Mouse (Mus musculus): ENCODE measurements around the gene Zfp420. TPM values are rescaled to one million over a fixed set of nuclear protein-coding genes. Genes with fewer than 3 reads are reported as not detected.

Zfp420 gene
- total RNA-seq (2014; fragmentation: Nextera tagmentation) (8.8 and 11.3 TPM in 2 replicates), total RNA-seq (2017) (4.5 and 5.2 TPM in 2 replicates), polyA plus RNA-seq (2012) (0.24 and 0.36 TPM in 2 replicates)

DNA sequence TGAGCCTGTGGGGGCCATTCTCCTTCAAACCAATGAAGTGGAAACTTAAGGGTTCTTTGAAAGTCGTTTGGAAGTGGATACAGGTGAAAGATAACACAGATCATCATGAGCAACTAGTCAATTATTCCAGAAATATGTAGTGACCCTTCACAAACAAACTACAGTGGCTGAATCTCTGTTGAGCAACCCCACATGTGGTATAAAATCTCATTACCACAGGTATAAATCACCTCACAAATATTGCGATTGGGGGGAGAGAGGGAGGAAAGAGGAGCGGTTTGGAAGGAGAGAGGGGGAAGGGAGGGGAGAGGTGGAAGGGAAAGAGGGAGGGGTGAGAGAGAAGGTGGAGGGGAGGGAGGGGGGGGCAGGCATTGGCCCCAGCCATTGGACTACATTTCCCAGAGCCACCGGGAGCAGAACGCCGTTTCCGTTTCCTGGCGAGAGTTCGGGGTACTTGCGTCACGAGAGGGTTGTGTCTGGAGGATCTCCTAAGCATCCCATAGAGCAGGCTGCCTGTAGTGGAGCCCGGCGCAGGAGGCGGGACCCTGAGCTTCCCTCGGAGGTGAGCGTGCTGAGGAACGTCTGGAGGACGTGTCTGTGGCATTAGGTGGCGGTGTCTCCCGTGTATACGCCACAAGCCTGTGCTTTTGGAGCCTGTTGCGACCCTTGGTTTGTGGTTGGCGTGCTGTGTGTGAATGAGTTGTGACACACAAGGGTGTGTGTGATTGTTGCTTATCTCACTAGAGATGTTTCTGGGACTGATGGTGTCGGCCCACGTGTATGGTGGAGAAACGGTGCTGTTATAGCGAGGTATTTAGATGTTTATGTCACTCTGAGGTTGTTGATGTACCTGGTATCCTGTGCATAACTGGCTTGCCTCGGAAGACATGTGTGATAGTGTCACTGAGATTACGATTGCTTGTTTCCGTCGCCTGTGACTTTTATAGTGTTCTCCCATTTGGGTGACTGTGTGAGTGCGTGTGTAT lies at the start of gene Zfp420:
TSS of gene Zfp420 (plus strand) at position 448 of the 986 bp plus-strand sequence.
- ATAC-seq (ENCODE audit: extremely low read depth, insufficient number of reproducible peaks, low FRiP score, poor library complexity, severe bottlenecking) = peak; percentile 97
- Histone ChIP-seq H3K4me1 (ENCODE audit: insufficient read depth, low read depth, low read length) (peaks cover 18% of the 10 kb centered on the region), H3K9me3 (replicated peaks) (no peaks in the 10 kb centered on the region), H3K36me3 (replicated peaks) (peaks cover 15% of the 10 kb centered on the region), H3K4me3 (ENCODE audit: low read depth, low read length) (peak within 1 kb of the TSS; percentile 74), H3K27me3 (ENCODE audit: insufficient read depth, low read length) (no peaks in the 10 kb centered on the region)
- DNase-seq (ENCODE audit: low spot score) = peak; percentile 79
- TF ChIP-seq TAL1 (conservative IDR thresholded peaks at IDR 0.05; ENCODE audit: low read depth, low read length) = no peak
- TF ChIP-seq POLR2AphosphoS5 (IDR thresholded peaks at IDR 0.05; ENCODE audit: insufficient replicate concordance, low read depth, low read length) = no peak
- TF ChIP-seq GATA2 (IDR thresholded peaks at IDR 0.05; ENCODE audit: borderline replicate concordance, low read depth, low read length) = no peak
- no peak for TF ChIP-seq CTCF (IDR thresholded peaks at IDR 0.05; ENCODE audit: low read depth, low read length)
- TF ChIP-seq GATA1 (IDR thresholded peaks at IDR 0.05; ENCODE audit: borderline replicate concordance, low read length) = no peak

- no peak for TF ChIP-seq CTCF (IDR thresholded peaks at IDR 0.05; ENCODE audit: low read depth, low read length)
- no peak for TF ChIP-seq GATA2 (IDR thresholded peaks at IDR 0.05; ENCODE audit: borderline replicate concordance, low read depth, low read length)
- TF ChIP-seq GATA1 (IDR thresholded peaks at IDR 0.05; ENCODE audit: borderline replicate concordance, low read length) = no peak
- no peak for TF ChIP-seq POLR2AphosphoS5 (IDR thresholded peaks at IDR 0.05; ENCODE audit: insufficient replicate concordance, low read depth, low read length)
- no peak for TF ChIP-seq TAL1 (conservative IDR thresholded peaks at IDR 0.05; ENCODE audit: low read depth, low read length)
- Histone ChIP-seq H3K4me1 (ENCODE audit: insufficient read depth, low read depth, low read length) (peaks cover 15% of the 10 kb centered on the region), H3K4me3 (ENCODE audit: low read depth, low read length) (no peak overlapping the region), H3K36me3 (replicated peaks) (peaks cover 2% of the 10 kb centered on the region), H3K9me3 (replicated peaks) (no peaks in the 10 kb centered on the region), H3K27me3 (ENCODE audit: insufficient read depth, low read length) (no peaks in the 10 kb centered on the region)
- DNase-seq (ENCODE audit: low spot score) (no peak), ATAC-seq (ENCODE audit: extremely low read depth, insufficient number of reproducible peaks, low FRiP score, poor library complexity, severe bottlenecking) (no peak)
Measured at GRCm38 (mm10) chr7:29812244-29812643, 47.5 kb upstream of the Zfp420 start.

DNA sequence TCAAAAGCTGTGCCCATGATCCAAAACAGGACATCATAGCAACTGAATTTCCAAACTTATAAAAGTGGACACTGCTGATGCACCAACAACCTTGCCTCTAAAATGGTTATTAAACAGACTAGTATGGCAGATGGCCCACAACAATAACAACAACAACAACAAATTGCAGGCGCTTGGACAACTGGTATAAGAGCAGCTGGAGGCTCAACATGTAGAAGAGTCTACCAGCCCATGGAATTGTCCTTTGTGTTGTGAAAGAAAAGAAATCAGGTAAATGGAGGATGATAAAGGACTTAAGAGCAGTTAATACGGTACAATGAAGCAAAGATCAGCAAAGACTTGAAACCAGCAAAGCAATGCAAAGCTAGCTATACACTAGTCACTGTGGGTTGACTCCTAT lies 45.4 kb upstream of the Zfp420 start:
- H3K4me3 ChIP-seq (ENCODE audit: low read depth, low read length) = no peak overlapping the region
- H3K4me1 ChIP-seq (ENCODE audit: insufficient read depth, low read depth, low read length) = peaks cover 32% of the 10 kb centered on the region
- TF ChIP-seq CTCF (IDR thresholded peaks at IDR 0.05; ENCODE audit: low read depth, low read length) (no peak), POLR2AphosphoS5 (IDR thresholded peaks at IDR 0.05; ENCODE audit: insufficient replicate concordance, low read depth, low read length) (no peak), GATA1 (IDR thresholded peaks at IDR 0.05; ENCODE audit: borderline replicate concordance, low read length) (no peak), GATA2 (IDR thresholded peaks at IDR 0.05; ENCODE audit: borderline replicate concordance, low read depth, low read length) (no peak), TAL1 (conservative IDR thresholded peaks at IDR 0.05; ENCODE audit: low read depth, low read length) (no peak)
- no peaks in the 10 kb centered on the region for H3K9me3 ChIP-seq (replicated peaks)
- H3K36me3 ChIP-seq (replicated peaks) = peaks cover 12% of the 10 kb centered on the region
- ATAC-seq (ENCODE audit: extremely low read depth, insufficient number of reproducible peaks, low FRiP score, poor library complexity, severe bottlenecking) (no peak), DNase-seq (ENCODE audit: low spot score) (no peak)
- no peaks in the 10 kb centered on the region for H3K27me3 ChIP-seq (ENCODE audit: insufficient read depth, low read length)

DNA sequence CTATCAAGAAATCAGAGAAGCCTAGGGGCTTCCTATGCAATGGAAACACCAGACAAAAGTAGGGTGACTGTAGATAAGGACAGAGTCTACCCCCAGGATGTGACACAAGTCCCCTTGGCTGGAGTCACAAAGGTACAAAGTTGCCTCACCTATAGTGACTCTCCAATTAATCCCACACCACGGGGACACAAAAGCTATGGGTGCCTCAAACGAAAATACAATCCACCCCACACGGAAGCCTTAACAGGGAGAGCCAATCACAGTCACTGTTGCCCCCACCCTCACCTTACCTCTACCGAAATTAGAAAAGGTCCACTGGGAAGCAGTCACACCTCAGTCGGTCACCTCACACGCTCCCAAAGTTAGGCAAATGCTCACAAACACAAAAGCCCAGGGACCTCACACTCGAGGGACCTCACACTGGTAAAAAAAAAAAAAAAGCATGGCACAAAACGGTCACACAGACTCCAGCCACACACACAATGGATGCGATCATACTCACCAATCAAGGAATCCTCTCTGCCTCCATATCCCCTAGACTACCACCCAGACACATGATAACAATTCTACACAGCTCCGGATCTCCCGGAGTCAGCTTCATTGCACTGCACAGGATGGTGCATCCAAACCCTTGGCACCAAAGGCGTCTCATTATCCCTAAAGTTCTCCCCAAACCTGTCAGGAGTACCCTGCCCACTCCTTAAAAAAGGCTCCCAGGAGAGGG lies 44.6 kb upstream of the Zfp420 start:
- Histone ChIP-seq H3K36me3 (replicated peaks) (peaks cover 15% of the 10 kb centered on the region), H3K9me3 (replicated peaks) (no peaks in the 10 kb centered on the region), H3K27me3 (ENCODE audit: insufficient read depth, low read length) (no peaks in the 10 kb centered on the region), H3K4me1 (ENCODE audit: insufficient read depth, low read depth, low read length) (peaks cover 36% of the 10 kb centered on the region), H3K4me3 (ENCODE audit: low read depth, low read length) (peak overlapping the region; percentile 71)
- TF ChIP-seq CTCF (IDR thresholded peaks at IDR 0.05; ENCODE audit: low read depth, low read length) (no peak), GATA1 (IDR thresholded peaks at IDR 0.05; ENCODE audit: borderline replicate concordance, low read length) (no peak), POLR2AphosphoS5 (IDR thresholded peaks at IDR 0.05; ENCODE audit: insufficient replicate concordance, low read depth, low read length) (no peak), GATA2 (IDR thresholded peaks at IDR 0.05; ENCODE audit: borderline replicate concordance, low read depth, low read length) (no peak), TAL1 (conservative IDR thresholded peaks at IDR 0.05; ENCODE audit: low read depth, low read length) (no peak)
- ATAC-seq (ENCODE audit: extremely low read depth, insufficient number of reproducible peaks, low FRiP score, poor library complexity, severe bottlenecking) (no peak), DNase-seq (ENCODE audit: low spot score) (no peak)

GRCm38 (mm10) chr7:29815910-29816429 lies 43.8 kb upstream of the Zfp420 start, which contains the start of gene Zfp790:
Gene Zfp790 (plus strand): TSS chr7:29816114.
- Histone ChIP-seq H3K27me3 (ENCODE audit: insufficient read depth, low read length) (no peaks in the 10 kb centered on the region), H3K9me3 (replicated peaks) (no peaks in the 10 kb centered on the region), H3K4me3 (ENCODE audit: low read depth, low read length) (peak within 1 kb of the TSS; percentile 71), H3K36me3 (replicated peaks) (peaks cover 21% of the 10 kb centered on the region), H3K4me1 (ENCODE audit: insufficient read depth, low read depth, low read length) (peaks cover 36% of the 10 kb centered on the region)
- DNase-seq (ENCODE audit: low spot score) = peak; percentile 84
- ATAC-seq (ENCODE audit: extremely low read depth, insufficient number of reproducible peaks, low FRiP score, poor library complexity, severe bottlenecking) = peak; percentile 86
- TF ChIP-seq POLR2AphosphoS5 (IDR thresholded peaks at IDR 0.05; ENCODE audit: insufficient replicate concordance, low read depth, low read length) (no peak), TAL1 (conservative IDR thresholded peaks at IDR 0.05; ENCODE audit: low read depth, low read length) (no peak), GATA2 (IDR thresholded peaks at IDR 0.05; ENCODE audit: borderline replicate concordance, low read depth, low read length) (no peak), CTCF (IDR thresholded peaks at IDR 0.05; ENCODE audit: low read depth, low read length) (no peak), GATA1 (IDR thresholded peaks at IDR 0.05; ENCODE audit: borderline replicate concordance, low read length) (no peak)

All from G1E (cell line).